Mouse (Mus musculus): Measurements from ENCODE around the gene Odf3l1.

Gene Odf3l1

DNA sequence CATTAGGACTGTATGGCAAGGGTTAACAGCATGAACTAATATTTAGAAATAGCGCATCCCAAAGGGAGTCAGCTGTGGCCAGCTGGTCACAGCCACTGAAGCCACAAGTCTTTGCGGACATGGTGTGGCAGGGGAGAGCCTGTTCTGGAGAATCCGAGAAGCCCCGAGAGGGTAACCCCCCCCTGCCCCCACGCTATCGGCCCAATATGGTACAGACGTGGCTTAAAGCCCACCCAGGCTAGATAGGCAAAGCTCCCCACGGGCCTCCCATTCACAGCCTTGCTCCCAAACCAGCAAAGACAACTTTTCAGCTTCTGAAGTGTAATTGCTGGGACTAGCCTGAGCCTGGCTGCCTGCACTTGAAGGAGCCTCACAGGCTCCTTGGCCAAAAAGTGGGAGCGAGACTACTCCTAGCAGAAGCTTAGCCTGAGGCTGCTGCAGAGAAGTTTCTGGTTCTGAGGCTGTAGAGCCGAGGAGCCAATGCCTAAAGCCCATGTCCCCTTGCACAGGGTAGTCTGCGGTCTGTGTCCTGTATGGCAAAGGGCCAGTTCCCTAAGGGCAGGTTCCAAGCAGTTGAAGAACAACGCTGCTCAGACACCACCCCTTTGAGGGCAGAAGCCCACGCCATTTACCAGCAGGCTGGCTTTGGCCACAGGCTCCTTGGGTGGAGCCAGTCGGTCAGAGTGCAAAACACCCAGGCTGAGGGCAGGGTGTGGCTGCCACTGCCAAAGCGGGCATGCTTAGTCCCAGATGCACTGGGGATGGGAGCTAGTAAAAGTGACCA lies 3.8 kb downstream of the Odf3l1 start:
- in situ Hi-C loops (cut with MboI; ENCODE audit: unreplicated experiment in 2 of 2), result loop anchor here (25.0 kb wide), 3 partner anchors 1423 to 1827 kb away; partner anchors contain the start of gene Loxl1 (in 1 of the 2)

DNA sequence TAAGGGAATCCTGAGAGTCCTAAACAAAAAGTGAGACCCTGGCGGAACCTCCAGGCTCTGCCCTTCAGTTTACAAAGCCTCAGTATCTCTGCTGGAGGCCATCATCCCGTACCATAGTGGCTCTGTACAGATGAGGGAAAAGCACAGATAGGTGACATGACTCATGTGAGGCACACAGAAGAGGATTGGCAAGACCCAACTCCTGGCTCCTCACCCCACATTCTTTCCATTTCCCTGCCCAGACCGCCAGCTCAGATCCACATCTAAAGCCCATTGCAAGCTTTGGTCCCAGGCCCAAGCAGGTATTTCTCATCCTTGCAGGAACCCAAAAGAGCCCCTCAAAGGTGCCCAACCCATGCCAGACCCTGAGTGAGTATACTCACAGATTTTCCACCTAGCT lies 4.4 kb downstream of the Odf3l1 start:
- in situ Hi-C loops (cut with MboI; ENCODE audit: unreplicated experiment in 2 of 2), result loop anchor here (25.0 kb wide), 3 partner anchors 1423 to 1827 kb away; partner anchors contain the start of gene Loxl1 (in 1 of the 2)

- in situ Hi-C loops (cut with MboI; ENCODE audit: unreplicated experiment in 2 of 2), result loop anchor here (25.0 kb wide), 3 partner anchors 1420 to 1830 kb away; partner anchors contain the start of gene Loxl1 (in 1 of the 2)
Observed at GRCm38 (mm10) chr9:56857463-56857862, 7.0 kb downstream of the Odf3l1 start.

DNA sequence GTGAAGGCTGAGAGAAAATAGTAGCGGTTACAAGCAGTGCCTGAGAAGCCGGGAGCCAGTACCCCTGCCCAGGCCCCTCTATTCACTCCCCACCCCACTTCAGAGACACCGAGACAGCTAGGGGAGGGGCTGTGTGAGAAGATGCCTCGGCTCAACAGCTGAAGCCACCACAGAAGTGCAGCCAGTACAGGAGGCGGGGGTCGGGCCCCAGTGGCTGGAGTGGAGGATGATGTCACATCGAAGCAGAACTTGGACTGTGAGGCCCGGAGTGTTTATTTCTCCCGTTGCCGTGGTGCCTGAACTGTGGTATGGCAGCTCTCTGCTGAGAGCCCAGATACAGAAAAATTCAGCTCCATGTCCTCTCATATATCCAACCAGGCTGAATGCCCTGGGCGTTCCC lies 12.7 kb downstream of the Odf3l1 start:
- in situ Hi-C loops (cut with MboI; ENCODE audit: unreplicated experiment in 2 of 2), result loop anchor here (25.0 kb wide), 3 partner anchors 1414 to 1836 kb away; partner anchors contain the start of gene Loxl1 (in 1 of the 2)

- in situ Hi-C loops (cut with MboI; ENCODE audit: unreplicated experiment in 2 of 2), result loop anchor here (25.0 kb wide), 3 partner anchors 1414 to 1836 kb away; partner anchors contain the start of gene Loxl1 (in 1 of the 2)
Observed at GRCm38 (mm10) chr9:56850905-56851252, 13.6 kb downstream of the Odf3l1 start.

- in situ Hi-C loops (cut with MboI; ENCODE audit: unreplicated experiment in 2 of 2), result loop anchor here (25.0 kb wide), 3 partner anchors 1413 to 1837 kb away; partner anchors contain the start of gene Loxl1 (in 1 of the 2)
Observed at GRCm38 (mm10) chr9:56850128-56850904, 14.2 kb downstream of the Odf3l1 start.

DNA sequence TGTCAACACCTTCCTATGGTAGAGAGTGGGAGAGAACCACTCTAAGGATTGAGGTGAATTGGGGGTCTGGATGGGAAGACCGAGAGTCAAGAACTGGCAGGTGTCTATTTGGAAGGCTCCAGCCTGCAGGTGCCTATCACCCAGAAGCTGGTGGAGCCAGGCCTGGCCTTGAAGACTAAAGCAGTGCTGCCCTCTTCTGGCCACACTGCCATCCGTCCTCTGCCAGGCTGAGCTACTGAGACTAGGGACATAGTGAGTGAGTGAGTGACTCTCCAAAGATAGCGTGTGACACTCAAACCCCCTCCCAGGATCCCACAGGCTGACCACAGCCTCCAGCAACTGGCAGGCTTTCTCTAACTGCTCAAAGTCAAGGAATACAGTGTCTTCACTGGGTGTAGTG lies 17.0 kb downstream of the Odf3l1 start:
- in situ Hi-C loops (cut with MboI; ENCODE audit: unreplicated experiment in 2 of 2), result loop anchor here (10.0 to 25.0 kb wide), 3 partner anchors 653 to 1410 kb away; no protein-coding TSS in a partner anchor

DNA sequence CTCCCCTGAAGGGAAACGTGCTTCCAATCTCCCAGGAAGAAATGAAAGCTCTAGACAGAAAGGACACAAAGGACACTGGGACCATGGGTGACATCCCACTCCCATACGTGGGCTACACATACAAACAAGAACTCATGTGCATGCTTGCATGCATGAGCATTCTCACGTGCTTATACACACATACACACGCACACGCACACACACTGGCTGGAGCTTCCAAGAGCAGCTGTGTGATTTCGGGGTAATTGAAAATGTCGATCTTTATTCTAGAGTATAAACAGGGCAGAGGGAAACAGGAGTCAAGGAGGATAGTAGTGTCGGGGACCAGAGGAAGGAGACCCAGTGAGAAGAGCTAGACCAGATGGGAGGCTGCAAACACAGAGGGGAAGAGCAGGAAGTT lies 19.8 kb downstream of the Odf3l1 start:
- in situ Hi-C loops (cut with MboI; ENCODE audit: unreplicated experiment in 2 of 2), result loop anchor here (10.0 to 25.0 kb wide), 3 partner anchors 650 to 1407 kb away; no protein-coding TSS in a partner anchor

GRCm38 (mm10) chr9:56843679-56844188 lies 20.7 kb downstream of the Odf3l1 start:
- in situ Hi-C loops (cut with MboI; ENCODE audit: unreplicated experiment in 2 of 2), result loop anchor here (10.0 to 25.0 kb wide), 3 partner anchors 649 to 1406 kb away; no protein-coding TSS in a partner anchor

GRCm38 (mm10) chr9:56842303-56842719 lies 22.2 kb downstream of the Odf3l1 start:
- in situ Hi-C loops (cut with MboI; ENCODE audit: unreplicated experiment in 2 of 2), result loop anchor here (10.0 to 25.0 kb wide), 3 partner anchors 648 to 1405 kb away; no protein-coding TSS in a partner anchor

- in situ Hi-C loops (cut with MboI; ENCODE audit: unreplicated experiment in 2 of 2), result loop anchor here (10.0 to 25.0 kb wide), 3 partner anchors 647 to 1405 kb away; no protein-coding TSS in a partner anchor
Observed at GRCm38 (mm10) chr9:56841864-56842263, 22.6 kb downstream of the Odf3l1 start.

GRCm38 (mm10) chr9:56840721-56841120 lies 23.8 kb downstream of the Odf3l1 start:
- in situ Hi-C loops (cut with MboI; ENCODE audit: unreplicated experiment in 2 of 2), result loop anchor here (10.0 to 25.0 kb wide), 3 partner anchors 646 to 1403 kb away; no protein-coding TSS in a partner anchor

- in situ Hi-C loops (cut with MboI; ENCODE audit: unreplicated experiment in 2 of 2), result loop anchor here (25.0 kb wide), 2 partner anchors 648 to 1398 kb away; no protein-coding TSS in a partner anchor
Observed at GRCm38 (mm10) chr9:56835152-56835551, 29.3 kb downstream of the Odf3l1 start.

GRCm38 (mm10) chr9:56832900-56833299 lies 31.6 kb downstream of the Odf3l1 start:
- in situ Hi-C loops (cut with MboI; ENCODE audit: unreplicated experiment in 2 of 2), result loop anchor here (25.0 kb wide), 2 partner anchors 646 to 1396 kb away; no protein-coding TSS in a partner anchor

GRCm38 (mm10) chr9:56831904-56832303 lies 32.6 kb downstream of the Odf3l1 start:
- in situ Hi-C loops (cut with MboI; ENCODE audit: unreplicated experiment in 2 of 2), result loop anchor here (25.0 kb wide), 2 partner anchors 645 to 1395 kb away; no protein-coding TSS in a partner anchor

DNA sequence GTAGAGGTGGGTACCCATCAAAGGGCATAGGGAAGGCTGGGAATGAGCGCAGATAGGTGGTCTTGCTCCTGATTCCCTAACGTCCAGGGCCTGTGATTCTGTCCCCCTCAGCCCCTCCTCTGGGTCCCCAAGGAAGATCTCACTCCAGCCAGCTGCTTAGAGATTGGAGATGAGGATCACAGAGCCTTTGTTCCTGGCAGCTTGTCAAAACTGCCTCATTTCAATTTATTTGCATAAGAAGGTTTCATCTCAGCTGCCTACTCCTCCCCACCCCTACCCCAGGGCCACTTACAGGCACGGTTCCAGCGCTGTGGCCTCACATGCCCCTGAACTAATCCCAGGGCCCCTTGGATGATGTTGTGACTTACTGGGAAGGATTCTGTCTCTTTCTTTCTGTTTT lies 34.3 kb downstream of the Odf3l1 start:
- in situ Hi-C loops (cut with MboI; ENCODE audit: unreplicated experiment in 2 of 2), result loop anchor here (25.0 kb wide), 2 partner anchors 643 to 1393 kb away; no protein-coding TSS in a partner anchor

DNA sequence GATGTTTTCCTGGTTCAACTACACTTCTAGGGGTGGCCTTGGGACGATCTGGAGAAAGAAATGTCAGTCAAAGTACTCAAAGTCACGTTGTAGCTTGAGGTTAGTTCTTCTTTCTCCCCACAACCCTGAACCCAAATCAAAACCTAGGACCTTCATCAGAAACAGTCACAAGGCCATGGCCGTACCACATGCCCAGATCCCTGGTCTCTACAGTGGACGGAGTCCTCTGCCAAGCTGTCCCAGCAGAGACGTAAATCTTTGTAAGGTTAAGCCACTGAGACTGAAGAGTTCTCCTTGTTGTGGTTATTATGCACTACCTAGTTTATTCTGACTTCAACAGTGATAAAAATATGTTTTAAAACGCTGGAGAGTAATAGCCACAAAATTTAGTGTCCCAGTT lies 35.6 kb downstream of the Odf3l1 start:
- in situ Hi-C loops (cut with MboI; ENCODE audit: unreplicated experiment in 2 of 2), result loop anchor here (25.0 kb wide), 2 partner anchors 642 to 1392 kb away; no protein-coding TSS in a partner anchor

GRCm38 (mm10) chr9:56828146-56828545 lies 36.3 kb downstream of the Odf3l1 start:
- in situ Hi-C loops (cut with MboI; ENCODE audit: unreplicated experiment in 2 of 2), result loop anchor here (25.0 kb wide), 2 partner anchors 641 to 1391 kb away; no protein-coding TSS in a partner anchor

GRCm38 (mm10) chr9:56825476-56826213 lies 38.8 kb downstream of the Odf3l1 start:
- in situ Hi-C loops (cut with MboI; ENCODE audit: unreplicated experiment in 2 of 2), result loop anchor here (25.0 kb wide), 2 partner anchors 638 to 1388 kb away; no protein-coding TSS in a partner anchor
